Comparison of ENCODE assay signal across 13 mouse cellular contexts in the genomic region with DNA sequence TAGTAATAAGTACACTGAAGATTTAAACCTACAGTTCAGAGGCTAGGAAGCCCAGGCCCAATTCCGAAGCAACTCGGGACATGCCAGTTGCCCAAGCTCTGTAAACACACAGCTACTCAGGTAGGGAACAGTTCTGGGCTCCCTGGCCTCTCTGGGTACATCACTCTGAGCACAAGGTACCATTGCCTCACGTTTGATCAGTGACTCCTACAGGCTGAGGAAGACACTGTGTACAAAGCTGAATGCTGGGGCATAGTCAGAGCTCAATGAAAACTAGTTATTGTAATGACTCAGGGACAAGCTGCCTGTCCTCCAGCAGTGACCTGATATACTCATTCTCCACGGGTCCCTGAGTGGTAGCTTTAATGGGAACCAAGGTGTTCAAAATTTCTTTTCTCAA. TPM values are rescaled to one million over a fixed set of nuclear protein-coding genes. Genes with fewer than 3 reads are reported as not detected.
DNase-seq lines count a peak whose midpoint lies in the region; ATAC-seq lines count a peak whose summit lies in the region.
"Had no signal": no experiment of that assay in that cellular context is flagged by ENCODE, and none has a peak within 500 bp of the region (broad histone marks: within the 10 kb centered on the region; RNA-seq: fewer than 3 reads in every experiment).

No protein-coding gene starts in this region.

- H3K27ac ChIP-seq in neural tube, embryonic 12.5 days = no peak overlapping the region
- peak overlapping the region; percentile 14 for H3K27ac ChIP-seq in hindbrain, embryonic 16.5 days (ENCODE audit: low read depth, low read length)
- peak overlapping the region; percentile 68 for H3K27ac ChIP-seq in neural tube, embryonic 15.5 days (replicated peaks)
- H3K27ac ChIP-seq: heart, embryonic 15.5 days; kidney, postnatal 0 days; limb, embryonic 15.5 days had no signal

- peaks cover 25% of the 10 kb centered on the region for H3K4me1 ChIP-seq in neural tube, embryonic 12.5 days
- peaks cover 15% of the 10 kb centered on the region for H3K4me1 ChIP-seq in hindbrain, embryonic 16.5 days (ENCODE audit: control insufficient read depth, insufficient read depth, low read depth, low read length)
- H3K4me1 ChIP-seq in neural tube, embryonic 15.5 days = peaks cover 20% of the 10 kb centered on the region

- no peaks in the 10 kb centered on the region for H3K9me3 ChIP-seq in neural tube, embryonic 12.5 days
- H3K9me3 ChIP-seq in hindbrain, embryonic 16.5 days (ENCODE audit: control insufficient read depth, low read length) = no peaks in the 10 kb centered on the region
- no peaks in the 10 kb centered on the region for H3K9me3 ChIP-seq in neural tube, embryonic 15.5 days (replicated peaks)
- H3K9me3 ChIP-seq: heart, embryonic 15.5 days; limb, embryonic 15.5 days had no signal

- no peak overlapping the region for H3K4me3 ChIP-seq in neural tube, embryonic 12.5 days
- H3K4me3 ChIP-seq in hindbrain, embryonic 16.5 days (ENCODE audit: low read length) = no peak overlapping the region
- H3K4me3 ChIP-seq in neural tube, embryonic 15.5 days (replicated peaks) = no peak overlapping the region
- H3K4me3 ChIP-seq: heart, embryonic 15.5 days; limb, embryonic 15.5 days had no signal

- 0 out of 2 replicates have a peak, but pooled peaks have one; percentile 22 for ATAC-seq in neural tube, embryonic 12.5 days (ENCODE audit: low FRiP score, low read depth)
- peak; percentile 26; the same call in 1 of the 2 replicates for ATAC-seq in hindbrain, embryonic 16.5 days
- ATAC-seq in neural tube, embryonic 15.5 days (ENCODE audit: low FRiP score) = no peak; the same call in 1 of the 2 replicates

- no peak overlapping the region for H3K4me2 ChIP-seq in neural tube, embryonic 12.5 days (replicated peaks)
- no peak overlapping the region for H3K4me2 ChIP-seq in hindbrain, embryonic 16.5 days (ENCODE audit: low read length)
- H3K4me2 ChIP-seq in neural tube, embryonic 15.5 days = no peak overlapping the region
- H3K4me2 ChIP-seq: heart, embryonic 15.5 days; limb, embryonic 15.5 days had no signal

- peaks cover 7% of the 10 kb centered on the region for H3K36me3 ChIP-seq in neural tube, embryonic 12.5 days
- H3K36me3 ChIP-seq in hindbrain, embryonic 16.5 days (ENCODE audit: control insufficient read depth, insufficient read depth, low read length) = no peaks in the 10 kb centered on the region
- H3K36me3 ChIP-seq in neural tube, embryonic 15.5 days = 0 out of 2 replicates have a peak, but pooled peaks cover 5% of the 10 kb centered on the region

- H3K9ac ChIP-seq in neural tube, embryonic 12.5 days = no peak overlapping the region
- H3K9ac ChIP-seq in hindbrain, embryonic 16.5 days (ENCODE audit: low read depth, low read length) = no peak overlapping the region
- H3K9ac ChIP-seq in neural tube, embryonic 15.5 days (replicated peaks) = no peak overlapping the region
- H3K9ac ChIP-seq: heart, embryonic 15.5 days; limb, embryonic 15.5 days had no signal

- 82% methylated on average over 4 of the region's 4 CpGs for WGBS in neural tube, embryonic 12.5 days
- WGBS in hindbrain, embryonic 16.5 days = 80% methylated on average over 4 of the region's 4 CpGs
- 75% methylated on average over 4 of the region's 4 CpGs for WGBS in neural tube, embryonic 15.5 days

- peak; percentile 9 to 15 for DNase-seq in adrenal gland, postnatal 36 days
- no peak for DNase-seq in adrenal gland, adult (ENCODE audit: inconsistent age in 2 of 2, low spot score in 1 of 2)
- no peak for DNase-seq in neural tube, embryonic 10.5 days (ENCODE audit: extremely low spot score, low spot score)
- no peak for DNase-seq in kidney, adult 8-10 months
- no peak for DNase-seq in frontal cortex, adult 2 months (ENCODE audit: extremely low spot score in 1 of 2, low spot score in 1 of 2)
- DNase-seq: lung, postnatal 36 days had no signal

- H3K27me3 ChIP-seq in neural tube, embryonic 12.5 days (replicated peaks) = no peaks in the 10 kb centered on the region
- no peaks in the 10 kb centered on the region for H3K27me3 ChIP-seq in hindbrain, embryonic 16.5 days (replicated peaks; ENCODE audit: control insufficient read depth, insufficient read depth, low read length)
- no peaks in the 10 kb centered on the region for H3K27me3 ChIP-seq in neural tube, embryonic 15.5 days (replicated peaks)
- H3K27me3 ChIP-seq: CH12.LX; heart, embryonic 15.5 days; limb, embryonic 15.5 days had no signal

RNA-seq across cellular contexts. Expression of a gene that starts 22.8 kb away (rescaled TPM):
- total RNA-seq in adrenal gland, postnatal 36 days (2021) = 100 to 1,000 TPM; 294 to 327 TPM
- 290 and 299 TPM in 2 replicates for polyA plus RNA-seq in neural tube, embryonic 12.5 days (2016; fragmentation: Nextera tagmentation; extraction: Ambion mirVana)
- 273 and 299 TPM in 2 replicates for polyA plus RNA-seq in hindbrain, embryonic 16.5 days (2015; fragmentation: Nextera tagmentation; extraction: Ambion mirVana)
- polyA plus RNA-seq in neural tube, embryonic 15.5 days (2015; fragmentation: Nextera tagmentation; extraction: Ambion mirVana) = 283 and 284 TPM in 2 replicates
- 227 and 234 TPM in 2 replicates for polyA plus RNA-seq in frontal cortex, adult 2 months (2012; rRNA removed)

Comparison
In these comparisons a context has a peak if more than half of its experiments do, and no peak if none do; other contexts are left out.
1. DNase-seq: peak in adrenal gland, postnatal 36 days (2 of 2); none in adrenal gland, adult (0 of 2), neural tube, embryonic 10.5 days (single experiment), kidney, adult 8-10 months (0 of 2) and frontal cortex, adult 2 months (0 of 2).